Mouse (Mus musculus): ENCODE measurements at regions not wholly inside any gene's neighbourhood (a gene's known extent, or its start where the extent isn't known, plus 50 kb on each side); places are given as distances from the start of the nearest gene placed in this dataset.

GRCm38 (mm10) chr5:28819091-28819490 is 352.0 kb upstream of the Shh start:
- no peak for DNase-seq (ENCODE audit: extremely low read depth)
- no peak overlapping the region for H3K4me3 ChIP-seq (replicated peaks in 1 of 3; ENCODE audit: low read depth in 2 of 3, low read length in 2 of 3, poor library complexity in 1 of 3)
- H3K9ac ChIP-seq (ENCODE audit: insufficient read depth, low read depth) = no peak overlapping the region
- dilution Hi-C loops (cut with MboI; ENCODE audit: extremely low pct_ligation_motif_present, extremely low pct_unique_long_range_greater_than_20kb, low sequenced_read_pairs) = no loop called here
- no peaks in the 10 kb centered on the region for H3K27me3 ChIP-seq (replicated peaks)
- H3K79me2 ChIP-seq (replicated peaks; ENCODE audit: control insufficient read depth, extremely low read depth, insufficient read depth, poor library complexity, severe bottlenecking) = no peaks in the 10 kb centered on the region
- no peaks in the 10 kb centered on the region for H3K4me1 ChIP-seq (ENCODE audit: control insufficient read depth in 1 of 2, insufficient read depth in 2 of 2)
- TF ChIP-seq USF1 (IDR thresholded peaks at IDR 0.05; ENCODE audit: low read depth, low read length) = no peak
- no peak for TF ChIP-seq IRF4 (IDR thresholded peaks at IDR 0.05; ENCODE audit: low read depth, low read length)
- no peak for TF ChIP-seq KAT2A (IDR thresholded peaks at IDR 0.05; ENCODE audit: insufficient replicate concordance, low read length)
- TF ChIP-seq POLR2A (IDR thresholded peaks at IDR 0.05; ENCODE audit: low read depth, low read length) = no peak
- TF ChIP-seq ELF1 (IDR thresholded peaks at IDR 0.05; ENCODE audit: low read depth, low read length) = no peak
- no peak for TF ChIP-seq ETS1 (conservative IDR thresholded peaks at IDR 0.05; ENCODE audit: low read depth, low read length)
- TF ChIP-seq MAZ (IDR thresholded peaks at IDR 0.05; ENCODE audit: low read depth, low read length) = no peak
- no peak for TF ChIP-seq MAX (IDR thresholded peaks at IDR 0.05; ENCODE audit: low read length)
- no peak for TF ChIP-seq EP300 (IDR thresholded peaks at IDR 0.05; ENCODE audit: low read length)
- TF ChIP-seq ZNF384 (IDR thresholded peaks at IDR 0.05; ENCODE audit: low read depth, low read length) = no peak
- no peak for TF ChIP-seq PAX5 (IDR thresholded peaks at IDR 0.05; ENCODE audit: low read length)
- no peak for TF ChIP-seq JUN (IDR thresholded peaks at IDR 0.05; ENCODE audit: insufficient read depth, low read depth, low read length)
- no peak for TF ChIP-seq SIN3A (IDR thresholded peaks at IDR 0.05; ENCODE audit: low read length)
- no peak for TF ChIP-seq SMC3 (IDR thresholded peaks at IDR 0.05; ENCODE audit: low read depth, low read length)
- TF ChIP-seq MAFK (IDR thresholded peaks at IDR 0.05; ENCODE audit: insufficient replicate concordance, low read length) = no peak
- no peak for TF ChIP-seq UBTF (IDR thresholded peaks at IDR 0.05; ENCODE audit: low read depth, low read length)
- no peak for TF ChIP-seq ZMIZ1 (IDR thresholded peaks at IDR 0.05; ENCODE audit: low read depth, low read length)
- no peak for TF ChIP-seq TCF12 (IDR thresholded peaks at IDR 0.05; ENCODE audit: low read depth, low read length)
- no peak for TF ChIP-seq HCFC1 (IDR thresholded peaks at IDR 0.05; ENCODE audit: low read depth, low read length)
- no peak for TF ChIP-seq NELFE (IDR thresholded peaks at IDR 0.05; ENCODE audit: low read depth, low read length)
- no peak overlapping the region for H3K27ac ChIP-seq (ENCODE audit: insufficient read depth, low read depth)
- H3K9me3 ChIP-seq (replicated peaks; ENCODE audit: low read length) = no peaks in the 10 kb centered on the region
- in situ Hi-C loops (cut with MboI; ENCODE audit: low pct_ligation_motif_present, low pct_unique_long_range_greater_than_20kb, low sequenced_read_pairs) = no loop called here
- no peak overlapping the region for H3K4me2 ChIP-seq (ENCODE audit: insufficient read depth, low read depth, poor library complexity, severe bottlenecking)
- no peaks in the 10 kb centered on the region for H3K36me3 ChIP-seq (replicated peaks in 1 of 2; ENCODE audit: control insufficient read depth in 1 of 2, insufficient read depth in 1 of 2, low read length in 1 of 2)

- dilution Hi-C loops (cut with MboI; ENCODE audit: extremely low pct_ligation_motif_present, extremely low pct_unique_long_range_greater_than_20kb, low sequenced_read_pairs) = no loop called here
- Histone ChIP-seq H3K9me3 (replicated peaks; ENCODE audit: low read length) (no peaks in the 10 kb centered on the region), H3K4me2 (ENCODE audit: insufficient read depth, low read depth, poor library complexity, severe bottlenecking) (no peak overlapping the region), H3K36me3 (replicated peaks in 1 of 2; ENCODE audit: control insufficient read depth in 1 of 2, insufficient read depth in 1 of 2, low read length in 1 of 2) (no peaks in the 10 kb centered on the region), H3K9ac (ENCODE audit: insufficient read depth, low read depth) (no peak overlapping the region), H3K4me1 (ENCODE audit: control insufficient read depth in 1 of 2, insufficient read depth in 2 of 2) (no peaks in the 10 kb centered on the region), H3K27ac (ENCODE audit: insufficient read depth, low read depth) (no peak overlapping the region), H3K27me3 (replicated peaks) (no peaks in the 10 kb centered on the region), H3K79me2 (replicated peaks; ENCODE audit: control insufficient read depth, extremely low read depth, insufficient read depth, poor library complexity, severe bottlenecking) (no peaks in the 10 kb centered on the region), H3K4me3 (replicated peaks in 1 of 3; ENCODE audit: low read depth in 2 of 3, low read length in 2 of 3, poor library complexity in 1 of 3) (no peak overlapping the region)
- TF ChIP-seq SIN3A (IDR thresholded peaks at IDR 0.05; ENCODE audit: low read length) = no peak
- TF ChIP-seq KAT2A (IDR thresholded peaks at IDR 0.05; ENCODE audit: insufficient replicate concordance, low read length) = no peak
- TF ChIP-seq MAFK (IDR thresholded peaks at IDR 0.05; ENCODE audit: insufficient replicate concordance, low read length) = no peak
- no peak for TF ChIP-seq MAZ (IDR thresholded peaks at IDR 0.05; ENCODE audit: low read depth, low read length)
- in situ Hi-C loops (cut with MboI; ENCODE audit: low pct_ligation_motif_present, low pct_unique_long_range_greater_than_20kb, low sequenced_read_pairs) = no loop called here
- DNase-seq (ENCODE audit: extremely low read depth) = no peak
Observed at GRCm38 (mm10) chr5:28807950-28808349, 340.9 kb upstream of the Shh start.
